Mouse (Mus musculus) olfactory bulb, adult 2 months (tissue): ENCODE results near the gene Lama4. TPM values are rescaled to one million over a fixed set of nuclear protein-coding genes. Genes with fewer than 3 reads are reported as not detected.

Experiments
- H3K27ac ChIP-seq: fragments of 200-500 bp; 2 replicates; pipeline ENCODE4 v1.5.1; 2012; ENCODE audit warnings: low read depth, low read length; ENCODE audit not compliant: insufficient read depth
- H3K4me1 ChIP-seq: fragments of 200-500 bp; 2 replicates; pipeline ENCODE4 v1.6.1; 2012; ENCODE audit warnings: low read length; ENCODE audit not compliant: control insufficient read depth, insufficient read depth
- H3K4me3 ChIP-seq: fragments of 200-500 bp; 2 replicates; pipeline ENCODE4 v1.5.1; 2012; ENCODE audit warnings: mild to moderate bottlenecking, low read depth, low read length, moderate library complexity; ENCODE audit not compliant: insufficient read depth
- CTCF ChIP-seq: fragments of 200-500 bp; IDR thresholded peaks from 2 replicates; pipeline ENCODE4 v1.5.1; 2012; ENCODE audit warnings: low read depth, mild to moderate bottlenecking, low read length, moderate library complexity; ENCODE audit not compliant: insufficient read depth
- POLR2A ChIP-seq: fragments of 200-500 bp; IDR thresholded peaks from 2 replicates; pipeline ENCODE4 v1.6.1; 2012; ENCODE audit warnings: mild to moderate bottlenecking, low read depth, low read length, moderate library complexity; ENCODE audit not compliant: insufficient read depth
- WGBS: fragments of 180-500 bp; shearing (Covaris S2); methylation state at CpG from one replicate; pipeline ENCODE4 v1.1.7; 2018; 5-methylcytosine and 5-hydroxymethylcytosine counted together
- polyA plus RNA-seq: library from polyadenylated mRNA; stranded (reverse); fragments of >200 nt; gene quantifications from 2 replicates; pipeline ENCODE4 v1.2.4, GENCODE M21; 2012; ENCODE audit warnings: low replicate concordance; ENCODE audit not compliant: missing spikeins, insufficient read depth, insufficient read length

The Lama4 gene
- polyA plus RNA-seq, 1 experiment = not detected

- H3K4me1 ChIP-seq = no peaks in the 10 kb centered on the region
- WGBS = 83% methylated on average over 2 of the region's 2 CpGs
- TF ChIP-seq POLR2A = no peak
- TF ChIP-seq CTCF = no peak
- no peak overlapping the region for H3K4me3 ChIP-seq
- H3K27ac ChIP-seq = no peak overlapping the region
Measured at GRCm38 (mm10) chr10:39014836-39015235, 49.5 kb downstream of the Lama4 start.

DNA sequence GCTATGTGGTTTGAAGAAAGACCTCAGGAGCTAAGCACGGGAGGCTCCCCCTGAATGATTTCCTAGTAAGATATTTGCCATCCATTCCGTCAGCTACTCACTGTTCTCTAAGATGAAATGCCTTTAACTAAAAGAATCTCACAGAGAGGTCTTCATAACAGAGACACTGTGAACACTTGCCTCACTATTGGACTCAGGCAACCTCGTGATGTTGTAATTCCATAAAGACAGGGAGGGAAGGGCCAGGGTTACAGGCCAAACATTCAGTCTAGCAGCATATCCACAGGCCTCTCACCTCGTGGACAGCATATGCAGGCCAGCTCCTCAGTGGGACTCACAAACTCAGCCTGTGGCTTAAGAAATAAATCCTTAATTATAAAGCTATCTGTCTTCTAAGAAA lies 52.7 kb downstream of the Lama4 start:
- WGBS = 67% methylated on average over 4 of the region's 4 CpGs
- H3K27ac ChIP-seq = no peak overlapping the region
- no peak overlapping the region for H3K4me3 ChIP-seq
- H3K4me1 ChIP-seq = no peaks in the 10 kb centered on the region
- TF ChIP-seq POLR2A (no peak), CTCF (no peak)

DNA sequence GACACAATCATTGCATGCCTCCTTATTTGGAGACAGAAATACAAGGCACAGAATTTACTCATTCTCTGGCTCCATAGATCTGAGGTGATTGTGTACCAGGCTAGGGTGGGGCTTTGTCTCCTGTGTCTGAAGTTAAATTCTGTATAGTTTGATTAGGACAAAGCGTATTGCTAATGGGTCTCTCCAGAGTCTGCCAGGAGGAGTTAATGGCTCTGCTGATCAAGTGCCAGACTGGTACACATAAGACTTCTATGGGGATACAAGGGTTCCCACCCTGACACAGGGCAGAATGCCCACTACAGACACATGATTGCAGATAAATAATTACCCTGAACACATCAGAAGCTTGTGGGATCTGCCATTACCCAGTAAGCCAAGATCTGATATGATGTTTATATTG lies 53.3 kb downstream of the Lama4 start:
- Histone ChIP-seq H3K27ac (no peak overlapping the region), H3K4me3 (no peak overlapping the region), H3K4me1 (no peaks in the 10 kb centered on the region)
- TF ChIP-seq CTCF (no peak), POLR2A (no peak)
- WGBS = 79% methylated on average over 1 of the region's 1 CpGs

- WGBS = 80% methylated on average over 5 of the region's 5 CpGs
- Histone ChIP-seq H3K4me3 (no peak overlapping the region), H3K27ac (no peak overlapping the region), H3K4me1 (no peaks in the 10 kb centered on the region)
- no peak for TF ChIP-seq CTCF
- no peak for TF ChIP-seq POLR2A
Measured at GRCm38 (mm10) chr10:39023618-39024256, 58.4 kb downstream of the Lama4 start.

DNA sequence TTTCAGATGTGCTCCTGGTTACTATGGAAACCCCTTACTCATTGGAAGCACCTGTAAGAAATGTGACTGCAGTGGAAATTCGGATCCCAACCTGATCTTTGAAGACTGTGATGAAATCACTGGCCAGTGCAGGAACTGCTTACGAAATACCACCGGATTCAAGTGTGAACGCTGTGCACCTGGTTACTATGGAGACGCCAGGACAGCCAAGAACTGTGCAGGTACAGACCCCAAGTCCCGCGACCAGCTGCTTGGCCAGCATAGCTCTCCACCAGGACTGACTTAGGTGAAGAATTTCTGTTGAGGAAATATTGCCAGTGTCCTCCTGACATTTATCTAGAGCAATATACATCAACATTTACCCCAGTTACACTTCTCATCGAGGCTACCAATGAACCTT lies 61.2 kb downstream of the Lama4 start:
- no peaks in the 10 kb centered on the region for H3K4me1 ChIP-seq
- no peak for TF ChIP-seq CTCF
- no peak for TF ChIP-seq POLR2A
- no peak overlapping the region for H3K27ac ChIP-seq
- 93% methylated on average over 8 of the region's 8 CpGs for WGBS
- H3K4me3 ChIP-seq = no peak overlapping the region

DNA sequence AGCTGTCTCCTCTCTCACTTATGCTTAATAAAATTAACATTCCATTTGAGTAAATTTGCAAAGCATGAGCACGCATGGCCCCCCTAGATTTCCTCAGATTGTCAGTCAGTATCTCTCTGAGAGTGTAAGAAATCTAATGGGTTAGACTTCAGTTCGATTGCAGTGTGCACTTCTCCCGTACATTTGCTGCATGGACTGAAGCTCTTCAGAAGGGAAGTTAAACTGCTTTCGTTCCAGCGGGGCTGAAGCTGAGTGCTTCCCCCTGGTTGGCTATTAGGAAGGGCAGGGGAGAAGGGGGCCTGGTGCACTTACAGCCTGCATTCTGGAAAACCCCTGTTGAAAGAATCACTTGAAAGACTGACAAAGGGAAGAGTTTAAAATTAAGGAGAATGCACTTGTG lies 61.7 kb downstream of the Lama4 start:
- Histone ChIP-seq H3K4me1 (no peaks in the 10 kb centered on the region), H3K4me3 (no peak overlapping the region), H3K27ac (no peak overlapping the region)
- TF ChIP-seq CTCF = no peak
- 84% methylated on average over 5 of the region's 5 CpGs for WGBS

DNA sequence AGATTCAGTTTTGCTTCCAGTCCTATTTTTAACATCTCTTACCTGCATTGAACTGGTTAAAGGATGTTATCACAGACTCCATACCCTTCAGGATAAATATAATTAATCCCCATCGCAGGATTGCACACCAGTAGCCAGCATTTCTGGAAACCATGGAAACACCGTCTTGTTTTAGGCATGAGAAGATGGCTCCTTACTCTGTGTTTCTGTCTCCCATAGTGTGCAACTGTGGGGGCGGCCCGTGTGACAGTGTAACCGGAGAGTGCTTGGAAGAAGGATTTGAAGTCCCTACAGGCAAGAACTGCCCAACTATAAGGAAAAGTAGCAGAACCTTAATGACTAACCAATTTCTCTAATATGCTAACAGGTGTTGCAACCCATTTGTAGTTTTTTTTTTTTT lies 63.1 kb downstream of the Lama4 start:
- TF ChIP-seq CTCF (no peak), POLR2A (no peak)
- Histone ChIP-seq H3K4me3 (no peak overlapping the region), H3K4me1 (no peaks in the 10 kb centered on the region), H3K27ac (no peak overlapping the region)
- WGBS = 51% methylated on average over 5 of the region's 5 CpGs

DNA sequence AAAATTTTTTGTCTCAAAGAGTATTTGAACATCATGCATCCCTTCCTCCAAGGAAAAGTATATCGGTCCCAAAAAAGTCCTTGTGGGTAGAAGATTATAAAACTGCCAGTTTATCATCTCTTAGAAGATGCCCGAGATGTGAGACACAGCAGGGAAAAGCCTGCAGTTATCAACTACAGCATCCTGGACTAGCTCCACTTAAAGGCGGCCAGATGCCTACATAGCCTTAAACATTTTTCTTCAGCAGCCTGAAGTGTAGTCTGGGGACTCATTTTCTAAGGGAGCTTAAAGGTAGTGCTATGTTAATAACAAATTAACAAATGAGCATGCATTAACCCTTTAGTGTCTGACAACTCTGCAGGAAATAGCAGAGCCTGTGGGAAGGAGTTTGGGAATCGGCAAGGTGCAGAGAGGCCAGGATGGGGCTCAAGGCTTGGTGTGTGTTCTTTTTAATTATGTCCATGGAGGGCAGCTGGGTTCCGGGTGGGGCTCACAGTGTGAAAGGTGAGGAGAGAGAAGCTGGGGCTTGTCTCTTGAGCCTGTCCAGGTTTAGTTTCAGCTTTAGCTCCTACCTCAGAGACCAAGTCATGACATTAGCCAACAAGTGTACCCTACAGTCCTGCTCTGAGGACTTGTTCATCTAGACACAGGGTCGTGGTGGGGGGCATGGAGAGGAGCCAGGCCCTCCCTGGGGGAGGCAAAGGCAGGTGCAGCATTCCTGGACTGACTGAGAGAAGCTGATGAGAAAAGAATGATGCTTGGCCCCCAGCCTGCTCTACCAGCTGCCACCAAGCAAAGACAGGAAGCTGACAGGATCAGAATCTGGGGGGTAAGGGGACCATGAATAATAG lies 64.2 kb downstream of the Lama4 start:
- TF ChIP-seq CTCF (no peak), POLR2A (no peak)
- Histone ChIP-seq H3K4me1 (no peaks in the 10 kb centered on the region), H3K4me3 (no peak overlapping the region), H3K27ac (no peak overlapping the region)
- 82% methylated on average over 6 of the region's 6 CpGs for WGBS

GRCm38 (mm10) chr10:39030148-39030685 lies 64.9 kb downstream of the Lama4 start:
- no peak overlapping the region for H3K4me3 ChIP-seq
- no peaks in the 10 kb centered on the region for H3K4me1 ChIP-seq
- 93% methylated on average over 14 of the region's 14 CpGs for WGBS
- no peak overlapping the region for H3K27ac ChIP-seq
- TF ChIP-seq CTCF (no peak), POLR2A (no peak)
